Mouse (Mus musculus) hindbrain, embryonic 10.5 days (tissue): ENCODE data around the gene Nfkb2. TPM values are rescaled to one million over a fixed set of nuclear protein-coding genes. Genes with fewer than 3 reads are reported as not detected.

Source experiments
- DNase-seq: peaks from one replicate; pipeline ENCODE4 v3.0.0-alpha.2; 2017; ENCODE audit warnings: low spot score
- H3K27ac ChIP-seq: fragments of 300-500 bp; sonication (generic); 2 replicates; pipeline ENCODE4 v1.5.1; 2016; ENCODE audit warnings: mild to moderate bottlenecking, moderate library complexity
- H3K27me3 ChIP-seq: fragments of 300-500 bp; sonication (generic); 2 replicates; pipeline ENCODE4 v1.6.1; 2016; ENCODE audit warnings: mild to moderate bottlenecking; ENCODE audit not compliant: poor library complexity, insufficient read depth, severe bottlenecking
- H3K36me3 ChIP-seq: fragments of 300-500 bp; sonication (generic); 2 replicates; pipeline ENCODE4 v1.6.1; 2016; ENCODE audit warnings: mild to moderate bottlenecking, moderate library complexity
- H3K4me1 ChIP-seq: fragments of 300-500 bp; sonication (generic); replicated peaks from 2 replicates; pipeline ENCODE4 v1.6.1; 2016; ENCODE audit warnings: mild to moderate bottlenecking
- H3K4me3 ChIP-seq: fragments of 300-500 bp; sonication (generic); 2 replicates; pipeline ENCODE4 v1.5.1; 2016; ENCODE audit warnings: mild to moderate bottlenecking, moderate library complexity
- H3K9me3 ChIP-seq: fragments of 300-500 bp; sonication (generic); 2 replicates; pipeline ENCODE4 v1.6.1; 2016; ENCODE audit warnings: mild to moderate bottlenecking, moderate library complexity
- WGBS: fragments of 180-500 bp; shearing (Covaris S2); methylation state at CpG from one replicate; pipeline ENCODE4 v1.1.7; 2016; 5-methylcytosine and 5-hydroxymethylcytosine counted together
- polyA plus RNA-seq: library from polyadenylated mRNA; unstranded; fragments of >200 nt; fragmentation: Nextera tagmentation; extraction: Ambion mirVana; gene quantifications from 2 replicates; pipeline ENCODE4 v1.2.1, GENCODE M21; 2016

Gene Nfkb2
- 5.6 and 6.4 TPM in 2 replicates for polyA plus RNA-seq

- Histone ChIP-seq H3K36me3 (no peaks in the 10 kb centered on the region; the same call in 1 of the 2 replicates), H3K9me3 (no peaks in the 10 kb centered on the region), H3K27me3 (peaks cover 36% of the 10 kb centered on the region), H3K4me3 (peak within 1 kb of the TSS; percentile 77), H3K4me1 (peaks cover 50% of the 10 kb centered on the region), H3K27ac (peak within 1 kb of the TSS; percentile 85)
- WGBS: under 1% methylated on average over 39 of the region's 39 CpGs
- DNase-seq: peak; percentile 92
Observed at GRCm38 (mm10) chr19:46304216-46304841, at the start of gene Nfkb2. Nfkb2 (plus strand) TSS chr19:46304320.

GRCm38 (mm10) chr19:46264762-46265161, 39.4 kb upstream of the Nfkb2 start:
- H3K36me3 ChIP-seq: peaks cover 100% of the 10 kb centered on the region
- H3K4me3 ChIP-seq: no peak overlapping the region
- DNase-seq: no peak
- WGBS: 89% methylated on average over 7 of the region's 7 CpGs
- no peak overlapping the region for H3K27ac ChIP-seq
- no peaks in the 10 kb centered on the region for H3K4me1 ChIP-seq
- H3K27me3 ChIP-seq: no peaks in the 10 kb centered on the region
- no peaks in the 10 kb centered on the region for H3K9me3 ChIP-seq

GRCm38 (mm10) chr19:46275307-46275706, 28.8 kb upstream of the Nfkb2 start:
- peaks cover 84% of the 10 kb centered on the region for H3K36me3 ChIP-seq
- no peaks in the 10 kb centered on the region for H3K27me3 ChIP-seq
- H3K4me3 ChIP-seq: no peak overlapping the region
- H3K9me3 ChIP-seq: no peaks in the 10 kb centered on the region
- no peaks in the 10 kb centered on the region for H3K4me1 ChIP-seq
- no peak for DNase-seq
- H3K27ac ChIP-seq: no peak overlapping the region

GRCm38 (mm10) chr19:46282081-46282849, 21.9 kb upstream of the Nfkb2 start:
- H3K9me3 ChIP-seq: peaks cover 5% of the 10 kb centered on the region; the same call in 1 of the 2 replicates
- peaks cover 92% of the 10 kb centered on the region for H3K36me3 ChIP-seq
- WGBS: 94% methylated on average over 11 of the region's 11 CpGs
- H3K4me1 ChIP-seq: no peaks in the 10 kb centered on the region
- no peaks in the 10 kb centered on the region for H3K27me3 ChIP-seq
- no peak overlapping the region for H3K4me3 ChIP-seq
- H3K27ac ChIP-seq: no peak overlapping the region
- no peak for DNase-seq

GRCm38 (mm10) chr19:46284686-46285085, 19.4 kb upstream of the Nfkb2 start:
- no peak for DNase-seq
- peaks cover 81% of the 10 kb centered on the region for H3K36me3 ChIP-seq
- no peak overlapping the region for H3K27ac ChIP-seq
- H3K4me3 ChIP-seq: no peak overlapping the region
- H3K27me3 ChIP-seq: no peaks in the 10 kb centered on the region
- H3K4me1 ChIP-seq: no peaks in the 10 kb centered on the region
- WGBS: 96% methylated on average over 4 of the region's 4 CpGs
- H3K9me3 ChIP-seq: peaks cover 5% of the 10 kb centered on the region; the same call in 1 of the 2 replicates

GRCm38 (mm10) chr19:46285631-46286030, 18.5 kb upstream of the Nfkb2 start:
- no peak for DNase-seq
- peaks cover 5% of the 10 kb centered on the region; the same call in 1 of the 2 replicates for H3K9me3 ChIP-seq
- no peaks in the 10 kb centered on the region for H3K27me3 ChIP-seq
- no peak overlapping the region for H3K4me3 ChIP-seq
- no peaks in the 10 kb centered on the region for H3K4me1 ChIP-seq
- peaks cover 71% of the 10 kb centered on the region for H3K36me3 ChIP-seq
- H3K27ac ChIP-seq: no peak overlapping the region
- WGBS: 89% methylated on average over 7 of the region's 7 CpGs

- DNase-seq: no peak
- peaks cover 67% of the 10 kb centered on the region for H3K36me3 ChIP-seq
Observed at GRCm38 (mm10) chr19:46286047-46286446, 18.1 kb upstream of the Nfkb2 start.

GRCm38 (mm10) chr19:46286926-46287325, 17.2 kb upstream of the Nfkb2 start:
- no peak overlapping the region for H3K4me3 ChIP-seq
- no peaks in the 10 kb centered on the region for H3K4me1 ChIP-seq
- DNase-seq: no peak
- peaks cover 58% of the 10 kb centered on the region for H3K36me3 ChIP-seq
- no peaks in the 10 kb centered on the region for H3K27me3 ChIP-seq
- WGBS: 92% methylated on average over 3 of the region's 3 CpGs
- peaks cover 5% of the 10 kb centered on the region; the same call in 1 of the 2 replicates for H3K9me3 ChIP-seq
- no peak overlapping the region for H3K27ac ChIP-seq

More at GRCm38 (mm10) chr19:46286047-46286446, 18.1 kb upstream of the Nfkb2 start:
- Histone ChIP-seq H3K4me1 (no peaks in the 10 kb centered on the region), H3K27me3 (no peaks in the 10 kb centered on the region), H3K27ac (no peak overlapping the region), H3K9me3 (peaks cover 5% of the 10 kb centered on the region; the same call in 1 of the 2 replicates), H3K4me3 (no peak overlapping the region)
- WGBS: 94% methylated on average over 6 of the region's 6 CpGs

- DNase-seq: no peak
- Histone ChIP-seq H3K36me3 (peaks cover 52% of the 10 kb centered on the region), H3K4me3 (no peak overlapping the region), H3K4me1 (no peaks in the 10 kb centered on the region), H3K27ac (no peak overlapping the region), H3K9me3 (no peaks in the 10 kb centered on the region), H3K27me3 (no peaks in the 10 kb centered on the region)
- 85% methylated on average over 3 of the region's 3 CpGs for WGBS
Observed at GRCm38 (mm10) chr19:46287566-46287965, 16.6 kb upstream of the Nfkb2 start.

GRCm38 (mm10) chr19:46290535-46291105, 13.5 kb upstream of the Nfkb2 start:
- Histone ChIP-seq H3K36me3 (peaks cover 22% of the 10 kb centered on the region), H3K27ac (no peak overlapping the region), H3K4me1 (no peaks in the 10 kb centered on the region), H3K4me3 (no peak overlapping the region), H3K27me3 (no peaks in the 10 kb centered on the region), H3K9me3 (no peaks in the 10 kb centered on the region)
- WGBS: 72% methylated on average over 12 of the region's 12 CpGs
- DNase-seq: no peak

- no peak for DNase-seq
- H3K27me3 ChIP-seq: no peaks in the 10 kb centered on the region
- H3K9me3 ChIP-seq: no peaks in the 10 kb centered on the region
- H3K4me3 ChIP-seq: no peak overlapping the region
- H3K4me1 ChIP-seq: no peaks in the 10 kb centered on the region
- no peaks in the 10 kb centered on the region for H3K36me3 ChIP-seq
- H3K27ac ChIP-seq: no peak overlapping the region
- WGBS: 68% methylated on average over 4 of the region's 4 CpGs
Observed at GRCm38 (mm10) chr19:46296938-46297337, 7.2 kb upstream of the Nfkb2 start.

GRCm38 (mm10) chr19:46300294-46301045, 3.6 kb upstream of the Nfkb2 start:
- H3K4me3 ChIP-seq: no peak overlapping the region
- peak; percentile 1 for DNase-seq
- H3K4me1 ChIP-seq: peaks cover 23% of the 10 kb centered on the region
- no peaks in the 10 kb centered on the region for H3K36me3 ChIP-seq
- no peak overlapping the region for H3K27ac ChIP-seq
- WGBS: 42% methylated on average over 8 of the region's 8 CpGs
- peaks cover 3% of the 10 kb centered on the region; the same call in 1 of the 2 replicates for H3K27me3 ChIP-seq
- H3K9me3 ChIP-seq: no peaks in the 10 kb centered on the region
